Mouse (Mus musculus): Measurements from ENCODE around the gene BC025920.

DNA sequence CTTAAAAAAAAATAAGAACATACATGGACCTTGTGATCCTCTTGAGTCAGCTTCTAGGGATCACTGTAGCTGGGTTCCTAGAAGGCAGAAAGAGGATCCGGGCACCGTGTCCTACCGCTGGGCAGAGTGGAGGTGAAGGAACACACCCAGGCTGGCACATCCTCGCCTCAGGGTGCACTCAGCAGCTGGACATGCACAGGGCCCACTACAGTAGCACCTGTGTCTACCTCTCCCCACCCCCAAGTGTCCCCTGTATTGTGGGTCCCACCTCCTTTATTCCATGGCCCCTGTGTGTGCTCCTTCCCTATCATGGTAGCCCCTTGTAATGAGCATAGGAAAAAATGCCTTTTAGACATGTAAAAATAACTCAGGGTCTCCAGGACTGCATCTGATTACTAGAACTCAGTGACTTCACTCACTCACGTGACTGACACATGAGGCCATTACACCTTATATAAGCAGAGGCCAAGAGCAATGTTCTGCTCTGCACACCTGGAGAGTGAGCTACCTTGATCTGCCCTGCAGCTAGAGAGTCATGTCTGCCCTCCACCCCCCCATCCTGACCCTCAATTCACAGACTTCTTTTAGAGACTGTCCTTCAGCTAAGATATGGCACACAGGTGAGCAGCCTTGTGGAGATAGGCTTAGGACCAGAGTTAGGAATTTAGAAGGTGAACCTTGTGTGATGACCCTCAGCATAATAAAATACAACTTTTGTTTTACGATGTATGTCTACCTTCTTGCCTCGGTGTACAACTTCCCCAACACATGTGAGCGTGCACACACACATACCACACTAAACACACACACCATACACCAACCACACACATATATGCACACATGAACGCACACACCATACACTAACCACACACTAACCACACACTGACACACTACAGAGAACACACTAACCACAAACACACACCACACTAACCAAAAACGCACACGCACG, 1.8 kb upstream of the BC025920 start:
- TF ChIP-seq CTCF (IDR thresholded peaks at IDR 0.05; ENCODE audit: low read depth, low read length) (no peak), POLR2A (IDR thresholded peaks at IDR 0.05; ENCODE audit: extremely low read depth, insufficient read depth, low read length) (no peak)

Data from liver, adult 2 months (tissue).